Mouse (Mus musculus) gastrocnemius, postnatal 36 days (tissue): Measurements from ENCODE around the gene Mpeg1. TPM values are rescaled to one million over a fixed set of nuclear protein-coding genes. Genes with fewer than 3 reads are reported as not detected.

Source experiments
- DNase-seq, 2 experiments: peaks; one replicate each; pipeline ENCODE4 v3.0.0; 2022
- intact Hi-C: fragments of 180-260 bp; cut with DNase I; formaldehyde crosslinking; loops from one replicate; pipeline ENCODE4 v1.15.1; 2025
- long read RNA-seq, 2 experiments: library from polyadenylated mRNA; stranded (forward); transcript quantifications; one replicate each; pipeline ENCODE4 v2.0.0; 2021
- total RNA-seq, 2 experiments: library from RNA; stranded (reverse); gene quantifications; 2 replicates each; pipeline ENCODE4 v1.2.3; 2021

The Mpeg1 gene
- total RNA-seq, result 1 to 10 TPM; 1.1 to 2.7 TPM
- long read RNA-seq, experiment 1, partial matches to known transcripts, result 0 of 1 reads
- long read RNA-seq, experiment 1, other reads (novel, unspliced or antisense), result 1 of 1 reads
- long read RNA-seq, experiment 2, partial matches to known transcripts, result 0 of 1 reads
- long read RNA-seq, experiment 2, other reads (novel, unspliced or antisense), result 1 of 1 reads

- intact Hi-C loops, result loop anchor here (5.0 kb wide), 1 partner anchor 137 kb away; the partner anchor contains the start of gene Gm4952
Observed at GRCm38 (mm10) chr19:12460282-12461249, at the start of gene Mpeg1. TSS of gene Mpeg1 (plus strand) at chr19:12460779.

GRCm38 (mm10) chr19:12413737-12414136, 46.8 kb upstream of the Mpeg1 start:
- intact Hi-C loops, result no loop called here
- no peak for DNase-seq

More at GRCm38 (mm10) chr19:12460282-12461249, at the start of gene Mpeg1:
- no peak for DNase-seq

- DNase-seq, result no peak
- intact Hi-C loops, result no loop called here
Observed at GRCm38 (mm10) chr19:12417361-12417760, 43.2 kb upstream of the Mpeg1 start, which contains the start of gene Olfr1441. TSS of gene Olfr1441 (plus strand) at chr19:12417433.

GRCm38 (mm10) chr19:12418312-12418711, 42.3 kb upstream of the Mpeg1 start:
- DNase-seq, result no peak
- intact Hi-C loops, result no loop called here

GRCm38 (mm10) chr19:12420555-12420954, 40.0 kb upstream of the Mpeg1 start:
- intact Hi-C loops, result no loop called here
- DNase-seq, result no peak

- no peak for DNase-seq
- intact Hi-C loops, result no loop called here
Observed at GRCm38 (mm10) chr19:12421680-12422079, 38.9 kb upstream of the Mpeg1 start.

GRCm38 (mm10) chr19:12427101-12427500, 33.5 kb upstream of the Mpeg1 start:
- intact Hi-C loops, result no loop called here

GRCm38 (mm10) chr19:12427605-12428004, 33.0 kb upstream of the Mpeg1 start, which contains the start of gene Pfpl:
TSS of gene Pfpl (plus strand) at chr19:12427905.
- no peak for DNase-seq
- intact Hi-C loops, result no loop called here

More at GRCm38 (mm10) chr19:12427101-12427500, 33.5 kb upstream of the Mpeg1 start:
- no peak for DNase-seq

GRCm38 (mm10) chr19:12433033-12433432, 27.5 kb upstream of the Mpeg1 start:
- DNase-seq, result peak in 1 of 2 experiments; percentile 17
- intact Hi-C loops, result loop anchor here (10.0 kb wide), 2 partner anchors 162 to 298 kb away; partner anchors contain the start of gene Gm4952

- no peak for DNase-seq
- intact Hi-C loops, result loop anchor here (10.0 kb wide), 2 partner anchors 160 to 300 kb away; partner anchors contain the start of gene Gm4952
Observed at GRCm38 (mm10) chr19:12435011-12435416, 25.6 kb upstream of the Mpeg1 start.

GRCm38 (mm10) chr19:12435750-12436524, 24.6 kb upstream of the Mpeg1 start:
- intact Hi-C loops, result loop anchor here (10.0 kb wide), 2 partner anchors 159 to 301 kb away; partner anchors contain the start of gene Gm4952

GRCm38 (mm10) chr19:12439581-12439980, 21.0 kb upstream of the Mpeg1 start:
- intact Hi-C loops, result loop anchor here (10.0 kb wide), 2 partner anchors 155 to 305 kb away; partner anchors contain the start of gene Gm4952
- no peak for DNase-seq

More at GRCm38 (mm10) chr19:12435750-12436524, 24.6 kb upstream of the Mpeg1 start:
- no peak for DNase-seq

- intact Hi-C loops, result no loop called here
- DNase-seq, result no peak
Observed at GRCm38 (mm10) chr19:12440103-12440725, 20.4 kb upstream of the Mpeg1 start.

- intact Hi-C loops, result no loop called here
- no peak for DNase-seq
Observed at GRCm38 (mm10) chr19:12442560-12442959, 18.0 kb upstream of the Mpeg1 start.

GRCm38 (mm10) chr19:12445014-12445413, 15.6 kb upstream of the Mpeg1 start:
- DNase-seq, result no peak
- intact Hi-C loops, result no loop called here

GRCm38 (mm10) chr19:12457401-12458066, 3.0 kb upstream of the Mpeg1 start:
- no peak for DNase-seq
- intact Hi-C loops, result no loop called here

GRCm38 (mm10) chr19:12459516-12459915, 1.1 kb upstream of the Mpeg1 start:
- intact Hi-C loops, result no loop called here
- DNase-seq, result no peak

- DNase-seq, result no peak
- intact Hi-C loops, result loop anchor here (5.0 kb wide), 1 partner anchor 134 kb away; the partner anchor contains the start of gene Gm4952
Observed at GRCm38 (mm10) chr19:12462851-12463721, 2.5 kb downstream of the Mpeg1 start.
